Mouse (Mus musculus): Measurements from ENCODE around the gene Rabgap1. TPM values are rescaled to one million over a fixed set of nuclear protein-coding genes. Genes with fewer than 3 reads are reported as not detected.
"Not testable (repeated sequence)": the region's sequence is repeated elsewhere in the genome, so short reads cannot be mapped to it uniquely, and the experiment has no call there.

Rabgap1 gene
- polyA plus RNA-seq, 1 experiment: 10.3 TPM

GRCm38 (mm10) chr2:37484165-37484564 is 41.1 kb downstream of the Rabgap1 start:
- Histone ChIP-seq H3K4me3 (ENCODE audit: control insufficient read depth, low read depth, low read length) (no peak overlapping the region), H3K36me3 (ENCODE audit: control insufficient read depth, insufficient read depth, low read length) (peaks cover 3% of the 10 kb centered on the region), H3K27ac (ENCODE audit: control insufficient read depth, insufficient read depth, low read depth, low read length) (no peak overlapping the region), H3K27me3 (ENCODE audit: control insufficient read depth, insufficient read depth, low read length) (no peaks in the 10 kb centered on the region), H3K4me1 (ENCODE audit: control insufficient read depth, insufficient read depth, low read length) (no peaks in the 10 kb centered on the region)
- no peak for TF ChIP-seq POLR2A (IDR thresholded peaks at IDR 0.05; ENCODE audit: control insufficient read depth, low read depth, low read length)
- TF ChIP-seq CTCF (IDR thresholded peaks at IDR 0.05; ENCODE audit: control insufficient read depth, insufficient read depth, insufficient replicate concordance, low read depth, low read length): no peak

GRCm38 (mm10) chr2:37485370-37485769 is 42.3 kb downstream of the Rabgap1 start:
- H3K27ac ChIP-seq (ENCODE audit: control insufficient read depth, insufficient read depth, low read depth, low read length): no peak overlapping the region
- H3K27me3 ChIP-seq (ENCODE audit: control insufficient read depth, insufficient read depth, low read length): no peaks in the 10 kb centered on the region
- no peak overlapping the region for H3K4me3 ChIP-seq (ENCODE audit: control insufficient read depth, low read depth, low read length)
- peaks cover 3% of the 10 kb centered on the region for H3K36me3 ChIP-seq (ENCODE audit: control insufficient read depth, insufficient read depth, low read length)
- no peak for TF ChIP-seq POLR2A (IDR thresholded peaks at IDR 0.05; ENCODE audit: control insufficient read depth, low read depth, low read length)
- no peak for TF ChIP-seq CTCF (IDR thresholded peaks at IDR 0.05; ENCODE audit: control insufficient read depth, insufficient read depth, insufficient replicate concordance, low read depth, low read length)
- no peaks in the 10 kb centered on the region for H3K4me1 ChIP-seq (ENCODE audit: control insufficient read depth, insufficient read depth, low read length)

- H3K36me3 ChIP-seq (ENCODE audit: control insufficient read depth, insufficient read depth, low read length): peaks cover 3% of the 10 kb centered on the region
- H3K27me3 ChIP-seq (ENCODE audit: control insufficient read depth, insufficient read depth, low read length): no peaks in the 10 kb centered on the region
- no peak overlapping the region for H3K4me3 ChIP-seq (ENCODE audit: control insufficient read depth, low read depth, low read length)
- H3K4me1 ChIP-seq (ENCODE audit: control insufficient read depth, insufficient read depth, low read length): no peaks in the 10 kb centered on the region
- no peak overlapping the region for H3K27ac ChIP-seq (ENCODE audit: control insufficient read depth, insufficient read depth, low read depth, low read length)
- TF ChIP-seq CTCF (IDR thresholded peaks at IDR 0.05; ENCODE audit: control insufficient read depth, insufficient read depth, insufficient replicate concordance, low read depth, low read length) (no peak), POLR2A (IDR thresholded peaks at IDR 0.05; ENCODE audit: control insufficient read depth, low read depth, low read length) (no peak)
Measured at GRCm38 (mm10) chr2:37486408-37486807, 43.3 kb downstream of the Rabgap1 start.

- Histone ChIP-seq H3K27me3 (ENCODE audit: control insufficient read depth, insufficient read depth, low read length) (no peaks in the 10 kb centered on the region), H3K4me3 (ENCODE audit: control insufficient read depth, low read depth, low read length) (no peak overlapping the region), H3K27ac (ENCODE audit: control insufficient read depth, insufficient read depth, low read depth, low read length) (no peak overlapping the region), H3K36me3 (ENCODE audit: control insufficient read depth, insufficient read depth, low read length) (peaks cover 1% of the 10 kb centered on the region), H3K4me1 (ENCODE audit: control insufficient read depth, insufficient read depth, low read length) (no peaks in the 10 kb centered on the region)
- TF ChIP-seq POLR2A (IDR thresholded peaks at IDR 0.05; ENCODE audit: control insufficient read depth, low read depth, low read length) (no peak), CTCF (IDR thresholded peaks at IDR 0.05; ENCODE audit: control insufficient read depth, insufficient read depth, insufficient replicate concordance, low read depth, low read length) (no peak)
Measured at GRCm38 (mm10) chr2:37488956-37489355, 45.9 kb downstream of the Rabgap1 start.

GRCm38 (mm10) chr2:37497321-37497720 is 54.2 kb downstream of the Rabgap1 start:
- Histone ChIP-seq H3K4me1 (ENCODE audit: control insufficient read depth, insufficient read depth, low read length) (no peaks in the 10 kb centered on the region), H3K27ac (ENCODE audit: control insufficient read depth, insufficient read depth, low read depth, low read length) (no peak overlapping the region), H3K27me3 (ENCODE audit: control insufficient read depth, insufficient read depth, low read length) (no peaks in the 10 kb centered on the region), H3K4me3 (ENCODE audit: control insufficient read depth, low read depth, low read length) (no peak overlapping the region), H3K36me3 (ENCODE audit: control insufficient read depth, insufficient read depth, low read length) (no peaks in the 10 kb centered on the region; the same call in 1 of the 2 replicates)
- TF ChIP-seq POLR2A (IDR thresholded peaks at IDR 0.05; ENCODE audit: control insufficient read depth, low read depth, low read length) (no peak), CTCF (IDR thresholded peaks at IDR 0.05; ENCODE audit: control insufficient read depth, insufficient read depth, insufficient replicate concordance, low read depth, low read length) (no peak)

GRCm38 (mm10) chr2:37505856-37506255 is 62.8 kb downstream of the Rabgap1 start:
- H3K27me3 ChIP-seq (ENCODE audit: control insufficient read depth, insufficient read depth, low read length); H3K27ac ChIP-seq (ENCODE audit: control insufficient read depth, insufficient read depth, low read depth, low read length); H3K4me1 ChIP-seq (ENCODE audit: control insufficient read depth, insufficient read depth, low read length); H3K36me3 ChIP-seq (ENCODE audit: control insufficient read depth, insufficient read depth, low read length); H3K4me3 ChIP-seq (ENCODE audit: control insufficient read depth, low read depth, low read length): not testable (repeated sequence)

- no peak overlapping the region for H3K4me3 ChIP-seq (ENCODE audit: control insufficient read depth, low read depth, low read length)
- no peak overlapping the region for H3K27ac ChIP-seq (ENCODE audit: control insufficient read depth, insufficient read depth, low read depth, low read length)
- no peaks in the 10 kb centered on the region; the same call in 1 of the 2 replicates for H3K36me3 ChIP-seq (ENCODE audit: control insufficient read depth, insufficient read depth, low read length)
- TF ChIP-seq POLR2A (IDR thresholded peaks at IDR 0.05; ENCODE audit: control insufficient read depth, low read depth, low read length) (no peak), CTCF (IDR thresholded peaks at IDR 0.05; ENCODE audit: control insufficient read depth, insufficient read depth, insufficient replicate concordance, low read depth, low read length) (no peak)
- H3K27me3 ChIP-seq (ENCODE audit: control insufficient read depth, insufficient read depth, low read length): no peaks in the 10 kb centered on the region
- no peaks in the 10 kb centered on the region for H3K4me1 ChIP-seq (ENCODE audit: control insufficient read depth, insufficient read depth, low read length)
Measured at GRCm38 (mm10) chr2:37511134-37511901, 68.2 kb downstream of the Rabgap1 start.

Measured in testis, adult 2 months (tissue).